Mouse (Mus musculus): ENCODE results near the gene Tcaf2. TPM values are rescaled to one million over a fixed set of nuclear protein-coding genes. Genes with fewer than 3 reads are reported as not detected.

The Tcaf2 gene
- polyA plus RNA-seq (2012; rRNA removed) = 1.3 and 3.7 TPM in 2 replicates

DNA sequence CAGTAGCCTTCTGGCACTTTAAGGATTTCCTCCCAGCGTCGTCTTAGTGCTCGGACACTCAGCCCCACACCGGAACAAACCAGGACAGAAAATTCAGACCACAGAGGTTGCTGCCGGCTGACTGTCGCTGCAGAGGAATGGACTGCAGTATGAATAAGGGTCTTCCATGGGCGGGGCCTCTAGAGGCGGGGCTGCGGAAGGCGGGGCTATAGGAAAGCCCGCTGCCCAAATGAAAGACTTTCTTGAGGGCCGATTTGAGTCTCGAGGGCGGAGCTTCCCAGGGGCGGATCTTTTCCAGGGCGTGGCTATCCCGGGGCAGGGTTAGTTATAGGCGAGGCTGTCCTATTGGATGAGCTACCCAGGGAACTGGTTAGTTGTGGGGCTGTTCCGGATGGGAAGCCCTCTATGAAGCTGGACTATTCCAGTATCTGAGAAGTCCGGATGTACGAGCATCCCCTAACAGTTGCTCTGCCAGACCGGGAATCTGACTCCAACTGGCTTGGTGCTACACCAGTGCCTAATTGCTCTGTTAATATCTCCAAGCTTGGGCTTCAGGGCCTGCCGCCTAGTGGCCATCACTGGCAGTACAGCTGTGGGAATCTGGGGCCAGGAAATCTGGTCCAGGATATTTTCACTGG is at the start of gene Tcaf2:
Gene Tcaf2, minus strand, starts transcription at position 343 of the 638 bp plus-strand sequence.
- H3K4me3 ChIP-seq (replicated peaks; ENCODE audit: extremely low read depth, low read depth, low read length) = peak within 1 kb of the TSS; percentile 61
- H3K4me1 ChIP-seq (ENCODE audit: control insufficient read depth, insufficient read depth, low read length) = no peaks in the 10 kb centered on the region
- TF ChIP-seq CTCF (IDR thresholded peaks at IDR 0.05; ENCODE audit: insufficient read depth, low read length) (peak; percentile 89), POLR2A (IDR thresholded peaks at IDR 0.05; ENCODE audit: borderline replicate concordance, extremely low read depth, low read depth, low read length) (peak; percentile 27; the same call in 1 of the 2 replicates)
- DNase-seq = peak; percentile 88
- under 1% methylated on average over 23 of the region's 23 CpGs for WGBS

DNA sequence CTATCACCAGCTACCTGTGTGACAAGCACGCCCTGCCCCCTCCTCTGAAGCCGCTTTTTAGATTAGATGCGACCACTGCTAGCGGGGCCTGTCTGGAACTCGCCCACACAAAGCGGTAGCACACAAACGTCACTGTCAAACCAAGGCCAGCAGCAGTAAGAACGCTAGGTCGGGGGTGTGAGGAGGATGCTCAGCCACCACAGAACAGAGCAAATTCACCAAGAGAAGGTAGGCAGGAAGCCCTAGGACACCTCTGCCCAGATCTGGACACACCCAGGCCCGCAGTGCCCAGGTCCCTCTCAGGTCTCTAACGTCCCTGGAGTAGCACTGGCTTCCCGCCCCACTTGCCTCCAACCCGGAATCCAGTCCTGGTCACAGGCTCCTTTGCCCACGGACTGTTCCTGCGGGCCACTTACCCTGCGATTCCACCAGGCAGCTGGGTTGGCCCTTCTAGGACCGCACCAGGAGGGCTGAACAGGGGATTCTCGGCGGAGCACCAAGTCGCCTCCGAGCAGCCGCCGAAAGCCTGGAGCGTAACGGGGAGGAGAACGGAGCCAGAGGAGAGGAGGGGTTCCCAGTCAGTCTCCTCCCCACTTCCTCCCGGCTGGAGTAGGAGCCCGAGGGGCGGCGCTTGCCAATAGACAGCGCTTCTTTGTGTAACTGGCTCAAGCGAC is 47.6 kb upstream of the Tcaf2 start:
- WGBS = under 1% methylated on average over 32 of the region's 32 CpGs
- peak overlapping the region; percentile 94 for H3K4me3 ChIP-seq (replicated peaks; ENCODE audit: extremely low read depth, low read depth, low read length)
- TF ChIP-seq CTCF (IDR thresholded peaks at IDR 0.05; ENCODE audit: insufficient read depth, low read length) (no peak), POLR2A (IDR thresholded peaks at IDR 0.05; ENCODE audit: borderline replicate concordance, extremely low read depth, low read depth, low read length) (peak; percentile 71; the same call in 1 of the 2 replicates)
- DNase-seq = peak; percentile 78
- H3K4me1 ChIP-seq (ENCODE audit: control insufficient read depth, insufficient read depth, low read length) = no peaks in the 10 kb centered on the region

DNA sequence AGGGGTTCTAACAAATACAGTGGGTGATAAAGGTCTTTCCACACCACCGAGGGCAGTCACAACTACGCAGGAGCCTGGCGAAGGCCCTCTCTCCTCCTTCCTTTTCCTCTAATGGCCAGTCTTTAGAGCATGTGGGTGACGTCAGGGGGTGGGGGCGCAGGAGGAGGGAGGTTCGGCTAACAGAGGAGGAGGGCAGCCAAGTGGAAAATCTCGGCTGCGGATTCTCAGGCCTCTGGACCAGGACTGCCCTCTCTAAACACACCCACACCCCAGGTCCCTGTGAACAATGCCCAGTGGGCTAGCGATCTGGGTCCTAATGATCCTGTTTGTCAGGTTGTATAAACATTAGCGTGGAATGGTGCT is 47.1 kb upstream of the Tcaf2 start:
- no peak for TF ChIP-seq CTCF (IDR thresholded peaks at IDR 0.05; ENCODE audit: insufficient read depth, low read length)
- TF ChIP-seq POLR2A (IDR thresholded peaks at IDR 0.05; ENCODE audit: borderline replicate concordance, extremely low read depth, low read depth, low read length) = peak; percentile 49; the same call in 1 of the 2 replicates
- under 1% methylated on average over 10 of the region's 10 CpGs for WGBS
- Histone ChIP-seq H3K4me1 (ENCODE audit: control insufficient read depth, insufficient read depth, low read length) (no peaks in the 10 kb centered on the region), H3K4me3 (replicated peaks; ENCODE audit: extremely low read depth, low read depth, low read length) (peak overlapping the region; percentile 94)
- peak; percentile 75 for DNase-seq

DNA sequence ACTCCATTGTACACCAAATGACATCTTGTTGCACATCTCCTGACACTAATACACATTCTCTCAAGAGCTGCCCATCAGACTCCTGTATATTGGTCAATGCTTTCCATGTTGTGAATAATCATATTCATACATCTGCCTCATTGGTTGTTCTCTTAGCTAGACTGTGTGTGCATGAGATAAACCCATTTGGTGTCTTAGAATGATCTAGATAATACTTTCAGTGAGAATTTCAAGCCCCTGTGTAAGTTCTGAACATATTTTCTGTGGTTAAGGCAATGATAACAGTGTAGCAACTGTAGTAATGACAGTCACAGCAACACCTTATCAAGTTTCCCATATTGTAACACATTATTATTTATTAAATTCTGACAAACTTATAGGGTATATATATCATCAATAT is 44.7 kb upstream of the Tcaf2 start:
- TF ChIP-seq POLR2A (IDR thresholded peaks at IDR 0.05; ENCODE audit: borderline replicate concordance, extremely low read depth, low read depth, low read length) (no peak), CTCF (IDR thresholded peaks at IDR 0.05; ENCODE audit: insufficient read depth, low read length) (no peak)
- no peak for DNase-seq
- no peaks in the 10 kb centered on the region for H3K4me1 ChIP-seq (ENCODE audit: control insufficient read depth, insufficient read depth, low read length)
- no peak overlapping the region for H3K4me3 ChIP-seq (replicated peaks; ENCODE audit: extremely low read depth, low read depth, low read length)

DNA sequence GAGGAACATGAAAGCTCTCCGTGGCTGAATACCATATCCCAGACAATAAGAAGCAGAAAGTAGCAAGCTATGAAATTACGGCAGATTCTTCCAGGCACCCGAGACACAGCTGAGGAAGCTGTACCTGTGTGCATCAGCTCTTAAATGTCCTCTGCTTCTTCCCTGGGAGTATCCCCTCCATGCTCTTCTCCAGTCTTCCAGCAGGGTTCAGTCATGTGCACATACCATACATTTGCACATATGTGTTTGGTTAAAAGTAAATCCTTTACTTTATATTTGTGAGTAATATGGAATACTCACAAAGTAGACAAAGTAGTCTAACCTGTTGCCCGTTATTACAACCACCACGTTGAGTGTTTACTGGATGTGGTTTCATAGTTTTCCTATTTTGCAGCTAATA is 42.9 kb upstream of the Tcaf2 start:
- DNase-seq = no peak
- 90% methylated on average over 5 of the region's 5 CpGs for WGBS
- Histone ChIP-seq H3K4me3 (replicated peaks; ENCODE audit: extremely low read depth, low read depth, low read length) (no peak overlapping the region), H3K4me1 (ENCODE audit: control insufficient read depth, insufficient read depth, low read length) (no peaks in the 10 kb centered on the region)
- TF ChIP-seq POLR2A (IDR thresholded peaks at IDR 0.05; ENCODE audit: borderline replicate concordance, extremely low read depth, low read depth, low read length) (no peak), CTCF (IDR thresholded peaks at IDR 0.05; ENCODE audit: insufficient read depth, low read length) (no peak)

DNA sequence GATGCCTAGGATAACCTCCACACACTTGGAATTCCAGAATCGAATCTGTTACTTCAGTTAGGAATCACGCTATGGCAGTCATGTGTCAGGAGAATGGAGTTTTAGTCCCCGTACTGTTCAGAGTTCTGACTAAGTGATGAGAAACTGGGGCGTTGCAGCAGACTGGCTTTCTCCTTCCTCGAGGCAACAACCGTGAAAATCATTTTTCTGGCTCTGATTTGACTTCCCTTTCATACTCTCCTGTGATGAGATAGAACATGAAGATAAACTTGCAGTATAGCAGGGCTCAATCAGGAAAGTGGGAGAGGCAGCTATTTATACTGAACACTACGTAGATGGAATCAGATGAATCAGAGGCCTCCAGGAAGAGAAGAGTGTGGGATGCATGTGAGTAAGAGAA is 35.0 kb upstream of the Tcaf2 start:
- H3K4me3 ChIP-seq (replicated peaks; ENCODE audit: extremely low read depth, low read depth, low read length) = no peak overlapping the region
- DNase-seq = no peak
- H3K4me1 ChIP-seq (ENCODE audit: control insufficient read depth, insufficient read depth, low read length) = no peaks in the 10 kb centered on the region
- TF ChIP-seq POLR2A (IDR thresholded peaks at IDR 0.05; ENCODE audit: borderline replicate concordance, extremely low read depth, low read depth, low read length) = no peak
- WGBS = 87% methylated on average over 7 of the region's 7 CpGs

DNA sequence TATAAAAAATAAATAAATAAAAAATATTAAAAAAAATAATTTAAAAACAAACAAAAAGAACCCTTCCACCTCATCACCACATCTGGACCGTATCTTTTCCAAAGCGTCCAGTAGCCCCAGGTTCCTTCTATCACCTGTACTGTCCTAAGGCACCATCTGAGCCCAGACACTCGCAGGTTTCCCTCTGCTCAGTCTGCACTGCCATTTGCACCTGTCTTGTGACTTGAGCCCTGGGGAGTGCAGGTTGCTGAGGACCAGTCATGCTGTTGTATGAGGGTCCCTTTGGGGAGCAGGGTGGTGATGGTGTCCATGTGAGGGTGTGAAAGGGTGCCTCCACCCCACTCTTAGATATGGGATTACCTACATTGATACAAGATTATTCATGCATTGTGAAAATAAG is 31.0 kb upstream of the Tcaf2 start:
- TF ChIP-seq POLR2A (IDR thresholded peaks at IDR 0.05; ENCODE audit: borderline replicate concordance, extremely low read depth, low read depth, low read length) (no peak), CTCF (IDR thresholded peaks at IDR 0.05; ENCODE audit: insufficient read depth, low read length) (no peak)
- Histone ChIP-seq H3K4me3 (replicated peaks; ENCODE audit: extremely low read depth, low read depth, low read length) (no peak overlapping the region), H3K4me1 (ENCODE audit: control insufficient read depth, insufficient read depth, low read length) (no peaks in the 10 kb centered on the region)
- DNase-seq = no peak
- WGBS = 95% methylated on average over 3 of the region's 3 CpGs

DNA sequence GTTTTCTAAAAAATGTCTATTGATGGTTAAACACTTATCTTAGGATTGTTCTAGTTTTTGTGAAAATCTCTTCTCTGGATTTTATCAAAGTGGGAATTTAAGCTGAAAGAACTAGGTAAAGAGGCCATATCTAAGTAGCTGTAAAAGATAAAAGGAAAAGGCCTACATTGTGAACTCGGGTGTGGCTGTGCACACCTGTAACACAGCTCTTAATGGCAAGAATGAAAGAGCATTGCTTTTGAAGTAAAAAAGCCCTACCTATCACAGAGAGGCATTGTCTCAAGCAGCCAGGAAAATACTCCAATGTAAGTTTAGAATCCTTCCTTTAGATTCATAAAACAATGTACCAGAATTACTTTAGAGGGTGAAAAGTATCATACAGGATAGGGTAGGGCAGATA is 26.7 kb upstream of the Tcaf2 start:
- no peak for DNase-seq
- TF ChIP-seq CTCF (IDR thresholded peaks at IDR 0.05; ENCODE audit: insufficient read depth, low read length) (no peak), POLR2A (IDR thresholded peaks at IDR 0.05; ENCODE audit: borderline replicate concordance, extremely low read depth, low read depth, low read length) (no peak)
- H3K4me1 ChIP-seq (ENCODE audit: control insufficient read depth, insufficient read depth, low read length) = no peaks in the 10 kb centered on the region
- 80% methylated on average over 1 of the region's 1 CpGs for WGBS
- no peak overlapping the region for H3K4me3 ChIP-seq (replicated peaks; ENCODE audit: extremely low read depth, low read depth, low read length)

DNA sequence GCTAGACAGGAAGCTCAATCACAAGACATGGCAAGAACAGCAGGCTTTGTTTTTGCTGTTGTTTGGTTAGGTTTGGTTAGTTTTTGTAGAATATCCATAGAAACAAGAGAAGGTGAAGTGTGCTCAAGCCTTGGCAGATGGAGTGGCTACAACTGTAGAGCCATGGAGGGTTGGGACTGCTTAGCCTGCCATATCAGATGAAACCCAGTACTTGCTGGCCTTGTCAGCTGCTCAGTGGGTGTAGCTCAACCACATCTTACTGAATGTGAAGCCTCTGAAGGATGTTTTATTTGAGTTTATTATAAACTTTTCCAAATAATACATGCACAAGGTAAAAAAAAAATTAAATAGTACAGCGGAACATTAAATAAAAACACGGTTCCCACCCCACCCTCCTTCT is 22.7 kb upstream of the Tcaf2 start:
- Histone ChIP-seq H3K4me3 (replicated peaks; ENCODE audit: extremely low read depth, low read depth, low read length) (no peak overlapping the region), H3K4me1 (ENCODE audit: control insufficient read depth, insufficient read depth, low read length) (no peaks in the 10 kb centered on the region)
- no peak for DNase-seq
- no peak for TF ChIP-seq CTCF (IDR thresholded peaks at IDR 0.05; ENCODE audit: insufficient read depth, low read length)
- TF ChIP-seq POLR2A (IDR thresholded peaks at IDR 0.05; ENCODE audit: borderline replicate concordance, extremely low read depth, low read depth, low read length) = no peak
- 77% methylated on average over 2 of the region's 2 CpGs for WGBS

DNA sequence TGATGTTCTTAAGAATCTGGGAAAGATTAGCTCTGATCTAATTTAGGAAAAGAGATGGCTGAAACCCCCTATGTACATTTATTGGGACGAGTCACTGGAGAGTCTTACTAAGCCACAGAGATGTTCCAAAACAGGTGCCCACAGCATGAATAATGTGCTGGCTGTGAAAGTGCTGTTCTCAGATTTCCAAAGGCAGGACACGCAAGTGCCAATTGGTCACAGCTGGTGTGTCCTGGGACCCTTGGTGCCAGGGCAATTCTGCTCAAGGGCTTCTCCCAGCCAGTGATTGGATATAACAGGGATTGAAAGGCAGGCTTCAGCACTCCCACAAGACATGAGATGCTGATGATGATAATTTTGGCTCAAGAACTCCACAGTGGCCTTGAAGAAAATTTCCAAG is 16.7 kb upstream of the Tcaf2 start:
- Histone ChIP-seq H3K4me3 (replicated peaks; ENCODE audit: extremely low read depth, low read depth, low read length) (no peak overlapping the region), H3K4me1 (ENCODE audit: control insufficient read depth, insufficient read depth, low read length) (no peaks in the 10 kb centered on the region)
- no peak for DNase-seq
- no peak for TF ChIP-seq POLR2A (IDR thresholded peaks at IDR 0.05; ENCODE audit: borderline replicate concordance, extremely low read depth, low read depth, low read length)
- TF ChIP-seq CTCF (IDR thresholded peaks at IDR 0.05; ENCODE audit: insufficient read depth, low read length) = no peak
- WGBS = 55% methylated on average over 2 of the region's 2 CpGs

Measured in lung, adult 2 months (tissue).